18 mouse cellular contexts compared by ENCODE assay signal in genomic region chr17:8361281-8362103, GRCm38 (mm10). TPM values are rescaled to one million over a fixed set of nuclear protein-coding genes. Genes with fewer than 3 reads are reported as not detected.
DNase-seq lines count a peak whose midpoint lies in the region; ATAC-seq lines count a peak whose summit lies in the region.
"Had no signal": no experiment of that assay in that cellular context is flagged by ENCODE, and none has a peak within 500 bp of the region (broad histone marks: within the 10 kb centered on the region; RNA-seq: fewer than 3 reads in every experiment).

No protein-coding gene starts in this region.

- no peak for DNase-seq in forebrain, embryonic 11.5 days (ENCODE audit: low spot score)
- DNase-seq in midbrain, embryonic 14.5 days = peak; percentile 67
- DNase-seq in midbrain, embryonic 10.5 days (ENCODE audit: low spot score) = no peak
- DNase-seq in adipocyte (ENCODE audit: low spot score) = no peak
- DNase-seq: adrenal gland, adult 8-10 months; B cell, adult 2 months; cerebellum, adult 9-11 months; gastrocnemius, adult 2 months; heart, adult 2 months; heart, postnatal 10 days; spleen, adult 18-20 months had no signal

- peaks cover 14% of the 10 kb centered on the region for H3K4me1 ChIP-seq in forebrain, embryonic 13.5 days
- H3K4me1 ChIP-seq in forebrain, embryonic 11.5 days (replicated peaks; ENCODE audit: control insufficient read depth, insufficient read depth, low read length) = 0 out of 2 replicates have a peak, but pooled peaks cover 2% of the 10 kb centered on the region
- H3K4me1 ChIP-seq in midbrain, embryonic 14.5 days (ENCODE audit: control insufficient read depth, insufficient read depth, low read length) = peaks cover 15% of the 10 kb centered on the region
- H3K4me1 ChIP-seq in midbrain, embryonic 10.5 days = peaks cover 40% of the 10 kb centered on the region
- 0 out of 2 replicates have a peak, but pooled peaks cover 2% of the 10 kb centered on the region for H3K4me1 ChIP-seq in intestine, embryonic 15.5 days (replicated peaks)
- H3K4me1 ChIP-seq: liver, embryonic 15.5 days had no signal

- no peak overlapping the region for H3K4me3 ChIP-seq in forebrain, embryonic 13.5 days
- no peak overlapping the region for H3K4me3 ChIP-seq in forebrain, embryonic 11.5 days (ENCODE audit: low read depth, low read length)
- no peak overlapping the region for H3K4me3 ChIP-seq in midbrain, embryonic 14.5 days (replicated peaks; ENCODE audit: low read depth, low read length)
- H3K4me3 ChIP-seq in midbrain, embryonic 10.5 days = no peak overlapping the region
- no peak overlapping the region for H3K4me3 ChIP-seq in intestine, embryonic 15.5 days (replicated peaks)
- H3K4me3 ChIP-seq: gastrocnemius, adult 2 months; heart, adult 2 months; layer of hippocampus, adult 2 months; limb, embryonic 12.5 days; liver, embryonic 15.5 days had no signal

- H3K27me3 ChIP-seq in forebrain, embryonic 13.5 days = no peaks in the 10 kb centered on the region
- H3K27me3 ChIP-seq in forebrain, embryonic 11.5 days (ENCODE audit: control insufficient read depth, insufficient read depth, low read length) = no peaks in the 10 kb centered on the region
- no peaks in the 10 kb centered on the region for H3K27me3 ChIP-seq in midbrain, embryonic 14.5 days (ENCODE audit: control insufficient read depth, insufficient read depth, low read length)
- peaks cover 16% of the 10 kb centered on the region for H3K27me3 ChIP-seq in midbrain, embryonic 10.5 days (ENCODE audit: low read depth, poor library complexity, severe bottlenecking)
- H3K27me3 ChIP-seq in intestine, embryonic 15.5 days (replicated peaks) = no peaks in the 10 kb centered on the region; the same call in 1 of the 2 replicates

- no peak overlapping the region for H3K9ac ChIP-seq in forebrain, embryonic 13.5 days
- no peak overlapping the region for H3K9ac ChIP-seq in forebrain, embryonic 11.5 days (ENCODE audit: low read length)
- no peak overlapping the region for H3K9ac ChIP-seq in midbrain, embryonic 14.5 days (replicated peaks; ENCODE audit: low read length)
- no peak overlapping the region for H3K9ac ChIP-seq in intestine, embryonic 15.5 days
- H3K9ac ChIP-seq: limb, embryonic 12.5 days; liver, embryonic 15.5 days had no signal

- WGBS in forebrain, embryonic 13.5 days = 64% methylated on average over 10 of the region's 10 CpGs
- WGBS in forebrain, embryonic 11.5 days = 77% methylated on average over 10 of the region's 10 CpGs
- 52% methylated on average over 10 of the region's 10 CpGs for WGBS in midbrain, embryonic 14.5 days
- 80% methylated on average over 10 of the region's 10 CpGs for WGBS in midbrain, embryonic 10.5 days
- WGBS in intestine, embryonic 15.5 days = 75% methylated on average over 10 of the region's 10 CpGs

- H3K4me2 ChIP-seq in forebrain, embryonic 13.5 days = no peak overlapping the region
- H3K4me2 ChIP-seq in forebrain, embryonic 11.5 days (ENCODE audit: low read depth, low read length, severe bottlenecking) = no peak overlapping the region
- no peak overlapping the region for H3K4me2 ChIP-seq in midbrain, embryonic 14.5 days (ENCODE audit: low read length)
- no peak overlapping the region for H3K4me2 ChIP-seq in intestine, embryonic 15.5 days (replicated peaks)
- H3K4me2 ChIP-seq: liver, embryonic 15.5 days had no signal

- no peak overlapping the region for H3K27ac ChIP-seq in forebrain, embryonic 13.5 days
- H3K27ac ChIP-seq in forebrain, embryonic 11.5 days (ENCODE audit: low read depth, low read length) = no peak overlapping the region
- H3K27ac ChIP-seq in midbrain, embryonic 14.5 days (replicated peaks; ENCODE audit: low read depth, low read length) = peak overlapping the region; percentile 52; the same call in 1 of the 2 replicates
- no peak overlapping the region for H3K27ac ChIP-seq in midbrain, embryonic 10.5 days (replicated peaks)
- no peak overlapping the region for H3K27ac ChIP-seq in intestine, embryonic 15.5 days
- H3K27ac ChIP-seq: gastrocnemius, adult 2 months; heart, adult 2 months; layer of hippocampus, adult 2 months; limb, embryonic 12.5 days; liver, embryonic 15.5 days had no signal

- peak; percentile 51 for ATAC-seq in forebrain, embryonic 13.5 days
- ATAC-seq in forebrain, embryonic 11.5 days (replicated peaks; ENCODE audit: low FRiP score) = no peak
- ATAC-seq in midbrain, embryonic 14.5 days (ENCODE audit: low FRiP score, low TSS enrichment) = no peak
- ATAC-seq in granulocyte monocyte progenitor cell, adult 5-6 weeks (replicated peaks; ENCODE audit: poor library complexity, severe bottlenecking) = peak; percentile 48
- ATAC-seq in CD4-positive, CD25-positive, alpha-beta regulatory T cell, adult 4 months = no peak
- ATAC-seq in intestine, embryonic 15.5 days = no peak

- H3K9me3 ChIP-seq in forebrain, embryonic 13.5 days (replicated peaks) = no peaks in the 10 kb centered on the region
- no peaks in the 10 kb centered on the region for H3K9me3 ChIP-seq in forebrain, embryonic 11.5 days (ENCODE audit: control insufficient read depth, low read length)
- no peaks in the 10 kb centered on the region for H3K9me3 ChIP-seq in midbrain, embryonic 14.5 days (ENCODE audit: control insufficient read depth, low read length)
- no peaks in the 10 kb centered on the region for H3K9me3 ChIP-seq in midbrain, embryonic 10.5 days (replicated peaks)
- H3K9me3 ChIP-seq in intestine, embryonic 15.5 days = no peaks in the 10 kb centered on the region
- H3K9me3 ChIP-seq: limb, embryonic 12.5 days; liver, embryonic 15.5 days had no signal

- H3K36me3 ChIP-seq in forebrain, embryonic 13.5 days (ENCODE audit: poor library complexity, severe bottlenecking) = no peaks in the 10 kb centered on the region
- H3K36me3 ChIP-seq in forebrain, embryonic 11.5 days (ENCODE audit: control insufficient read depth, insufficient read depth, low read length) = no peaks in the 10 kb centered on the region
- no peaks in the 10 kb centered on the region for H3K36me3 ChIP-seq in midbrain, embryonic 14.5 days (ENCODE audit: control insufficient read depth, insufficient read depth, low read length)
- no peaks in the 10 kb centered on the region for H3K36me3 ChIP-seq in midbrain, embryonic 10.5 days
- H3K36me3 ChIP-seq in intestine, embryonic 15.5 days = no peaks in the 10 kb centered on the region
- H3K36me3 ChIP-seq: limb, embryonic 12.5 days; liver, embryonic 15.5 days had no signal

RNA-seq across cellular contexts. Expression of gene T2, which starts 5.7 kb away (rescaled TPM):
- polyA plus RNA-seq in forebrain, embryonic 13.5 days (2015; fragmentation: Nextera tagmentation; extraction: Ambion mirVana) = 0.41 and 0.53 TPM in 2 replicates
- 0.33 and 0.59 TPM in 2 replicates for polyA plus RNA-seq in forebrain, embryonic 11.5 days (2014; fragmentation: Nextera tagmentation; extraction: Ambion mirVana)
- polyA plus RNA-seq in midbrain, embryonic 14.5 days (2014; fragmentation: Nextera tagmentation; extraction: Ambion mirVana) = 0.39 and 0.82 TPM in 2 replicates
- polyA plus RNA-seq in midbrain, embryonic 10.5 days (2016; fragmentation: Nextera tagmentation; extraction: Ambion mirVana) = 0.43 and 0.46 TPM in 2 replicates
- not detected in 2 replicates for total RNA-seq in granulocyte monocyte progenitor cell, adult 5-6 weeks (2014; fragmentation: Nextera tagmentation)
- total RNA-seq in granulocyte monocyte progenitor cell, adult 5-6 weeks (2017) = not detected in 2 replicates
- polyA plus RNA-seq in CD4-positive, CD25-positive, alpha-beta regulatory T cell, adult 4 months (2017; shearing (Covaris generic)) = 1 to 10 TPM in 1 of 2 experiments, under 1 TPM in 1; 0.51 to 2.7 TPM
- 0.13 and 0.27 TPM in 2 replicates for polyA plus RNA-seq in intestine, embryonic 15.5 days (2015; fragmentation: Nextera tagmentation; extraction: Ambion mirVana)
- total RNA-seq: adrenal gland, adult 8-10 months; gastrocnemius, adult 2 months had no signal
- polyA plus RNA-seq: liver, embryonic 15.5 days had no signal

RNA-seq across cellular contexts. Expression of gene Prr18, which starts 24.2 kb away (rescaled TPM):
- 5.1 TPM in 2 replicates for polyA plus RNA-seq in forebrain, embryonic 13.5 days (2015; fragmentation: Nextera tagmentation; extraction: Ambion mirVana)
- polyA plus RNA-seq in forebrain, embryonic 11.5 days (2014; fragmentation: Nextera tagmentation; extraction: Ambion mirVana) = 1.2 and 1.6 TPM in 2 replicates
- polyA plus RNA-seq in midbrain, embryonic 14.5 days (2014; fragmentation: Nextera tagmentation; extraction: Ambion mirVana) = 18.3 and 20.6 TPM in 2 replicates
- 0.73 and 0.86 TPM in 2 replicates for polyA plus RNA-seq in midbrain, embryonic 10.5 days (2016; fragmentation: Nextera tagmentation; extraction: Ambion mirVana)
- total RNA-seq in granulocyte monocyte progenitor cell, adult 5-6 weeks (2014; fragmentation: Nextera tagmentation) = not detected in 2 replicates
- total RNA-seq in granulocyte monocyte progenitor cell, adult 5-6 weeks (2017) = not detected in 2 replicates
- not detected for polyA plus RNA-seq in CD4-positive, CD25-positive, alpha-beta regulatory T cell, adult 4 months (2017; shearing (Covaris generic))
- polyA plus RNA-seq in intestine, embryonic 15.5 days (2015; fragmentation: Nextera tagmentation; extraction: Ambion mirVana) = 0.39 and 0.61 TPM in 2 replicates

RNA-seq across cellular contexts. Expression of gene Sft2d1, which starts 50.6 kb away (rescaled TPM):
- 113 and 114 TPM in 2 replicates for polyA plus RNA-seq in forebrain, embryonic 13.5 days (2015; fragmentation: Nextera tagmentation; extraction: Ambion mirVana)
- 54.8 and 69.1 TPM in 2 replicates for polyA plus RNA-seq in forebrain, embryonic 11.5 days (2014; fragmentation: Nextera tagmentation; extraction: Ambion mirVana)
- polyA plus RNA-seq in midbrain, embryonic 14.5 days (2014; fragmentation: Nextera tagmentation; extraction: Ambion mirVana) = 177 and 204 TPM in 2 replicates
- 67.1 and 81.1 TPM in 2 replicates for polyA plus RNA-seq in midbrain, embryonic 10.5 days (2016; fragmentation: Nextera tagmentation; extraction: Ambion mirVana)
- 84.0 and 86.0 TPM in 2 replicates for total RNA-seq in granulocyte monocyte progenitor cell, adult 5-6 weeks (2014; fragmentation: Nextera tagmentation)
- total RNA-seq in granulocyte monocyte progenitor cell, adult 5-6 weeks (2017) = 32.9 and 33.3 TPM in 2 replicates
- polyA plus RNA-seq in CD4-positive, CD25-positive, alpha-beta regulatory T cell, adult 4 months (2017; shearing (Covaris generic)) = 100 to 1,000 TPM; 129 to 135 TPM
- polyA plus RNA-seq in intestine, embryonic 15.5 days (2015; fragmentation: Nextera tagmentation; extraction: Ambion mirVana) = 78.7 and 79.0 TPM in 2 replicates

Comparison
In these comparisons a context has a peak if more than half of its experiments do, and no peak if none do; other contexts are left out.
1. ATAC-seq: peak in forebrain, embryonic 13.5 days (single experiment) and granulocyte monocyte progenitor cell, adult 5-6 weeks (single experiment); none in forebrain, embryonic 11.5 days (single experiment), midbrain, embryonic 14.5 days (single experiment), CD4-positive, CD25-positive, alpha-beta regulatory T cell, adult 4 months (single experiment) and intestine, embryonic 15.5 days (single experiment).